Mouse (Mus musculus) heart, adult 18-20 months (tissue): ENCODE data around the gene Mastl. TPM values are rescaled to one million over a fixed set of nuclear protein-coding genes. Genes with fewer than 3 reads are reported as not detected.

Experiments
- total RNA-seq, 2 experiments: library from RNA; stranded (reverse); gene quantifications; 2 replicates each; pipeline ENCODE4 v1.2.3; 2021

Gene Mastl
- total RNA-seq, 2 experiments from 2014 or later = 0.22 to 0.36 TPM

Other genes with a start within 250 kb of the Mastl start
- 10 to 100 TPM; 20.2 to 25.1 TPM for gene Abi1, start 115.8 kb downstream of the Mastl start, total RNA-seq
- gene Acbd5, start 87.9 kb downstream of the Mastl start, total RNA-seq = 10 to 100 TPM; 27.9 to 28.0 TPM
- 10 to 100 TPM; 67.5 to 69.0 TPM for gene Yme1l1, start 345 bp upstream of the Mastl start, total RNA-seq
- gene 4931423N10Rik, start 51.5 kb upstream of the Mastl start, total RNA-seq = not detected
- gene Nxph2, start 165.2 kb upstream of the Mastl start, total RNA-seq = not detected